Mouse (Mus musculus): ENCODE measurements around the gene Cyp21a1.

- TF ChIP-seq CTCF (IDR thresholded peaks at IDR 0.05; ENCODE audit: low read depth): no peak
- TF ChIP-seq EP300 (IDR thresholded peaks at IDR 0.05; ENCODE audit: low read depth): no peak
These were observed 42.8 kb upstream of the Cyp21a1 start for GRCm38 (mm10) chr17:34847192-34847591.

Measured in liver, postnatal 0 days (tissue).